Mouse (Mus musculus): ENCODE measurements around the gene Mertk.
"Not testable (repeated sequence)": the region's sequence is repeated elsewhere in the genome, so short reads cannot be mapped to it uniquely, and the experiment has no call there.

Mertk gene

GRCm38 (mm10) chr2:128698693-128699181, at the start of gene Mertk:
Gene Mertk (plus strand): TSS chr2:128698956.
- DNase-seq (ENCODE audit: low spot score): peak; percentile 82

- no peak for DNase-seq (ENCODE audit: low spot score)
Measured at GRCm38 (mm10) chr2:128680661-128681060, 18.1 kb upstream of the Mertk start.

- peak; percentile 88 for DNase-seq (ENCODE audit: low spot score)
Measured at GRCm38 (mm10) chr2:128686921-128687557, 11.7 kb upstream of the Mertk start, which contains the start of gene Anapc1. Gene Anapc1 (minus strand): TSS chr2:128687391.

- DNase-seq (ENCODE audit: low spot score): no peak
Measured at GRCm38 (mm10) chr2:128687558-128688120, 11.1 kb upstream of the Mertk start.

GRCm38 (mm10) chr2:128692336-128692735, 6.4 kb upstream of the Mertk start:
- no peak for DNase-seq (ENCODE audit: low spot score)

- no peak for DNase-seq (ENCODE audit: low spot score)
Measured at GRCm38 (mm10) chr2:128692771-128693170, 6.0 kb upstream of the Mertk start.

GRCm38 (mm10) chr2:128693236-128693635, 5.5 kb upstream of the Mertk start:
- no peak for DNase-seq (ENCODE audit: low spot score)

- not testable (repeated sequence) for DNase-seq (ENCODE audit: low spot score)
Measured at GRCm38 (mm10) chr2:128693828-128694227, 4.9 kb upstream of the Mertk start.

- DNase-seq (ENCODE audit: low spot score): no peak
Measured at GRCm38 (mm10) chr2:128694548-128694947, 4.2 kb upstream of the Mertk start.

GRCm38 (mm10) chr2:128696426-128696825, 2.3 kb upstream of the Mertk start:
- no peak for DNase-seq (ENCODE audit: low spot score)

- no peak for DNase-seq (ENCODE audit: low spot score)
Measured at GRCm38 (mm10) chr2:128697047-128697446, 1.7 kb upstream of the Mertk start.

GRCm38 (mm10) chr2:128697566-128697965, 1.2 kb upstream of the Mertk start:
- no peak for DNase-seq (ENCODE audit: low spot score)

GRCm38 (mm10) chr2:128698140-128698692, 540 bp upstream of the Mertk start:
- peak; percentile 84 for DNase-seq (ENCODE audit: low spot score)

- DNase-seq (ENCODE audit: low spot score): peak; percentile 12
Measured at GRCm38 (mm10) chr2:128699201-128699885, 587 bp downstream of the Mertk start.

GRCm38 (mm10) chr2:128704474-128704873, 5.7 kb downstream of the Mertk start:
- no peak for DNase-seq (ENCODE audit: low spot score)

- DNase-seq (ENCODE audit: low spot score): peak; percentile 15
Measured at GRCm38 (mm10) chr2:128709264-128709663, 10.5 kb downstream of the Mertk start.

- no peak for DNase-seq (ENCODE audit: low spot score)
Measured at GRCm38 (mm10) chr2:128710609-128711008, 11.9 kb downstream of the Mertk start.

- DNase-seq (ENCODE audit: low spot score): no peak
Measured at GRCm38 (mm10) chr2:128712940-128713339, 14.2 kb downstream of the Mertk start.

GRCm38 (mm10) chr2:128713548-128714003, 14.8 kb downstream of the Mertk start:
- DNase-seq (ENCODE audit: low spot score): no peak

GRCm38 (mm10) chr2:128714724-128715241, 16.0 kb downstream of the Mertk start:
- no peak for DNase-seq (ENCODE audit: low spot score)

GRCm38 (mm10) chr2:128715979-128716378, 17.2 kb downstream of the Mertk start:
- no peak for DNase-seq (ENCODE audit: low spot score)

GRCm38 (mm10) chr2:128719380-128719779, 20.6 kb downstream of the Mertk start:
- DNase-seq (ENCODE audit: low spot score): no peak

Data from layer of hippocampus, adult 11-12 months (tissue).